Mouse (Mus musculus): ENCODE data around the gene Mpzl1. TPM values are rescaled to one million over a fixed set of nuclear protein-coding genes. Genes with fewer than 3 reads are reported as not detected.

Mpzl1 gene
- total RNA-seq, 1 experiment from 2014 or later: not detected

- no peak for ATAC-seq (replicated peaks; ENCODE audit: insufficient number of reproducible peaks, low FRiP score, low TSS enrichment, poor library complexity, severe bottlenecking)
These were observed 5.7 kb downstream of the Mpzl1 start for GRCm38 (mm10) chr1:165628603-165629002.

- no peak for ATAC-seq (replicated peaks; ENCODE audit: insufficient number of reproducible peaks, low FRiP score, low TSS enrichment, poor library complexity, severe bottlenecking)
These were observed 8.4 kb downstream of the Mpzl1 start for GRCm38 (mm10) chr1:165625896-165626295.

DNA sequence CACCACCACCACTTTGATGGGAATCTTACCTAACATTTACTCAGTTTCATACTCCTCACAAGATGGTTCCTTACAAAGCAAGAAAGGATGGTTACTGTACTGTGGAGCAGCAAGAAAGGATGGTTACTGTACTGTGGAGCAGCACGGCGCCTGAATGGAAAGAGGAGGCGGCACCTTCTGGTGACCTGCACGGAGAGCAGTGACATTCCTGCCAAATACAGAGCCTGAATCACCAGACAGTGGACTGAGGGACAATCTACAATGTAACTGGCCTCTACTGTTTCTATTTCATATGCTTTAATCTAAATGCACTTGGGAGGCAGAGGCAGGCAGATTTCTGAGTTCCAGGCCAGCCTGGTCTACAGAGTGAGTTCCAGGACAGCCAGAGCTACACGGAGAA is 9.3 kb downstream of the Mpzl1 start:
- no peak for ATAC-seq (replicated peaks; ENCODE audit: insufficient number of reproducible peaks, low FRiP score, low TSS enrichment, poor library complexity, severe bottlenecking)

DNA sequence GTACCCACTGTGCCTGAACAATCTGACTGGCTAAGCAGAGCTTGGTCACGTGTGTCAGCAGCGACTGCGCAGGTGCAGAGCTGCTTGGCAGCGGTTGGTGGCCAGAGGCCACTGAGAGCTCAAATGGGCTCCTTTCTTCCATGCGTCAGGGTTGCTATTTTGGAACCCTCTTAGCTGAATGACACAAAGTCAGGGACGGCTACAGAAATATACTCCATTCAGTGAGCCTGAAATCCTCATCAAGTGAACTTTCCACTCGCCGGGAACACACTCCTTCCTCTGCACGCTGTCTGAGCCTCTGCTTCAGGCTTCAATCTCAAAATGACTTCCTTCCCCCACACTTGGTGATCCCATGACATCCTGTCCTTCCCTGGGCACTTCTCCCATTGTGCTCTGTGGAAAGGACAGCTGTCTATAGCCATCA is 16.1 kb downstream of the Mpzl1 start:
- no peak for ATAC-seq (replicated peaks; ENCODE audit: insufficient number of reproducible peaks, low FRiP score, low TSS enrichment, poor library complexity, severe bottlenecking)

- ATAC-seq (replicated peaks; ENCODE audit: insufficient number of reproducible peaks, low FRiP score, low TSS enrichment, poor library complexity, severe bottlenecking): no peak
These were observed 17.0 kb downstream of the Mpzl1 start for GRCm38 (mm10) chr1:165617166-165617891.

GRCm38 (mm10) chr1:165616652-165617051 is 17.7 kb downstream of the Mpzl1 start:
- no peak for ATAC-seq (replicated peaks; ENCODE audit: insufficient number of reproducible peaks, low FRiP score, low TSS enrichment, poor library complexity, severe bottlenecking)

DNA sequence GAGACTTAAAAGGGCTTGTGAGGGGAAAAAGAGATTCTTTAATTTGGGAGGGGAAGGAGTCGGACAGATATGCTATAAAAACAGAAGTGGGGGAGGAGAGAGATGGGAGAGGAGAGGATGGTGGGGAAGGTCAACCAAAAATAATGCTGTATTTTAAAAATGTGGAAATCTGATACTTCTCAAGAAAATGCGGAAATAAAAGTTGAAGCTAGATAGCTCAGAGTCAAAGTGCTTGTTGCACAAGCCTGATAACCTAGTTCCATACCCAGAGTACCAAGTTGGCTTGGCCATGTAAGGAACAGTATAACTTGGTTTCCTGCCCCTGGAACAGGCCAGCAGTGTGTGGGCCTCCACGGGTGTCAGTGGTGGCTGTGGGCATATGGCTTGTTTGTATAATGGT is 19.5 kb downstream of the Mpzl1 start:
- ATAC-seq (replicated peaks; ENCODE audit: insufficient number of reproducible peaks, low FRiP score, low TSS enrichment, poor library complexity, severe bottlenecking): no peak

DNA sequence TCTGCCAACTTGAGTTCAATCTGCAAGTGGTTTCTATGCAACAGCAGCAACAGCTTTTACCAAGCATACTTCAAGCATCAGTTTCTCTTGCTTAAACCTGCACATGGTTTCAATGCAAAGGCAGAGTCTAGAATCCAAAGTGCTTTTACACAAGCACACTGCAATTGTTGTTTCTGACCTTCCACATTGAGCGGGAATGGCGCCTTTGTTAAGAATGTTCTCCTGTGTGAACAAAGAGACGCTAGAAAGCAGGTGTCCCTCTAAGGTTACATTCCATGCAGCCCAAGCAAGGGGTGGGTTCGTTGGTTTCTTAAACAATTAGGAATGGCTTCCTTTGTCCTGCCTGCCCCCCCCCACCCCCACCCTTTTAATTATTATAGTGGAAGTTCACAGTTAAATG is 20.4 kb downstream of the Mpzl1 start:
- no peak for ATAC-seq (replicated peaks; ENCODE audit: insufficient number of reproducible peaks, low FRiP score, low TSS enrichment, poor library complexity, severe bottlenecking)

GRCm38 (mm10) chr1:165612714-165613113 is 21.6 kb downstream of the Mpzl1 start:
- ATAC-seq (replicated peaks; ENCODE audit: insufficient number of reproducible peaks, low FRiP score, low TSS enrichment, poor library complexity, severe bottlenecking): no peak

GRCm38 (mm10) chr1:165610321-165610999 is 23.9 kb downstream of the Mpzl1 start:
- ATAC-seq (replicated peaks; ENCODE audit: insufficient number of reproducible peaks, low FRiP score, low TSS enrichment, poor library complexity, severe bottlenecking): no peak

GRCm38 (mm10) chr1:165609495-165610320 is 24.6 kb downstream of the Mpzl1 start:
- ATAC-seq (replicated peaks; ENCODE audit: insufficient number of reproducible peaks, low FRiP score, low TSS enrichment, poor library complexity, severe bottlenecking): no peak

DNA sequence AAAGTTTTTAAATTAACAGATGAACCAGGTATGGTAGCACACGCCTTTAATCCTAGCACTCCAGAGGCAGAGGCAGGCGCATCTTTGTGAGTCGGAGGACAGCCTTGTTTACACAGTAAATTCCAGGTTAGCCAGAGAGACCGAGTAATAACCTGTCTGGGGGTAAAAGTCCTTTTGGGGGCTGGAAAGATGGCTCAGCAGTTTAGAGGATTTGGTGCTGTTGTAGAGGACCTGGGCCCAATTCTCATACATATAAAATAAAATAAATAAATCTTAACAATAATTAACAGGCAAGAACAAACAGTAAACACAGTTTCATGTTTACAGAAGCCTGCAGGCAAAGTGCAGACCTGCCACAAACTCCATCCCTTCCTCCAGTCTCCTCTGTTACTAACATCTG is 25.4 kb downstream of the Mpzl1 start:
- ATAC-seq (replicated peaks; ENCODE audit: insufficient number of reproducible peaks, low FRiP score, low TSS enrichment, poor library complexity, severe bottlenecking): no peak

DNA sequence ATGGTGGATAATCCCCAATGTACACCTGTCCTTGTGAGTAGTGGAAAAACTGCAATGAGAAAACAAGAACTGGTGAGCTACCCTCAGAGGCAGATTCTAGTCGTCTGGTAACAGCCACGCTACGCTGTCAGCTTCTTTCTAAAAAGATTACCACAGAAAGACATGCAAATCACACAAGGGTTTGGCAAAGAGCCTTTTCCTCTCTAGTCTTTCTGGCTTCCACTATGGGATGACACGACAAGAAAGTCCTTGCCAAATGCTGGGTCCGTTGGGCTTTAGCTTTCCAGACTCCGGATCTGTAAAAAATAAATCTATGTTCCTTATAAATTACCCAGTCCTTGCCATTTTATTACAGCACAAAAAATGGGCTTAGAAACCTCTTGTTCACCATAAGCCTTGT is 28.6 kb downstream of the Mpzl1 start:
- no peak for ATAC-seq (replicated peaks; ENCODE audit: insufficient number of reproducible peaks, low FRiP score, low TSS enrichment, poor library complexity, severe bottlenecking)

- no peak for ATAC-seq (replicated peaks; ENCODE audit: insufficient number of reproducible peaks, low FRiP score, low TSS enrichment, poor library complexity, severe bottlenecking)
These were observed 29.2 kb downstream of the Mpzl1 start for GRCm38 (mm10) chr1:165605108-165605507.

DNA sequence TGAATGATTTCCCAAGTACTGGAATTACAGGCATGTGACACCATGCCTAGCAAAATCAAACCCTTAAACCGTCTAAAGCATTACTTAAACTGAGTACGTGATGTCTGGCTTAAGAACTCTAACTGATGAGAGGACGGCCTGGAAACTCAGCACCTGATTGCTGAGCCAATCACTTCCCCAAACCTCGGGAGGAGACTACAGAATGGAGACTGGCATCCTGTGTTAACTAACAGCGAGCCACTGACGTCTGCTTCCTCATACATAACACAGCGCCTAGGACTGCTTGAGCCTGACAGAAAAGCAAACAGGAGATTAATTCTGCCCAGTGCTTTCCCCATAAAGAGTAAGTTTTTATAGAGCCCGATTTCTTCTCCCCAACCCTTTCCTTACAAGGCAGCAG is 30.1 kb downstream of the Mpzl1 start:
- ATAC-seq (replicated peaks; ENCODE audit: insufficient number of reproducible peaks, low FRiP score, low TSS enrichment, poor library complexity, severe bottlenecking): no peak

DNA sequence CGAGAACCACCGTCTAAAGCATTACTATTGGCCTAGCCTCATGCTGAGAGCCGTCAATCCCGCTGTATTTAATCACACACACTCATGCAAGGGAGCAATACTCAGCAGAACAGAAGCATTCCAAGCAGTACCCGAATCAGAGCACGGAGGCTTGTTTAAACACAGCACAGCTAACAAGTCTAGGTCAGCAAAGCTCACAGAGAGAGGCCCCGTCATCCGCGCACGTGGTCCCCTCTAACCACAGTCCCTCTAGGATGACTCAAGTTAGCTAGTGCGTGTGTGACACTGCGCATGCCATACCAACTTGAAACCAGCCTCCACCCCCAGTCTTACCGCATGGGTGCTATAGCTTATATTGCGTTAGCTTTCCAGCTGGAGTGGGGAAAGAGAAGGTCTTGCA is 31.1 kb downstream of the Mpzl1 start:
- no peak for ATAC-seq (replicated peaks; ENCODE audit: insufficient number of reproducible peaks, low FRiP score, low TSS enrichment, poor library complexity, severe bottlenecking)

DNA sequence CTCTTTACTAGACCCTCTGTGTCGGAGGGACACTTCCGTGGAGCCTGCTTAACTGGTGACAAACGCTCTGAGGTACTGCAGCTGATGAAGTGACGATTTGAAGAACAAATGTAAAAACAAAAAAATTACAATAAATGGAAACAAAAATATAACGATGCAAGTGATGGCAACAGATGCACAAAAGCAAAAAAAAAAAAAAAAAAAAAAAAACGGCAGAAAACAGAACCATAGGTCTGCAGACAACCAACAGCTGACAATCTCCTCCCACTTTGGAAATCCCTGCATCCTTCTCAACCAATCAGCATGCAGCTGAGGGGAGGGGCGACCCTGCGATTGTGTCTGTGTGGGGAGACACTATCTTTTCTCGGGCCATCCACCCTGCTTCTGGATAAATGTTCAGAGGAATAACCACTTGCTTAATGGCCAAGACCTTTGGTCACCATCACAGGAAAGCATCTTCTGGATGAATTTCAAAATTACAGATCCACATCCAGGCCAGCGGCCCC is 32.5 kb downstream of the Mpzl1 start:
- ATAC-seq (replicated peaks; ENCODE audit: insufficient number of reproducible peaks, low FRiP score, low TSS enrichment, poor library complexity, severe bottlenecking): no peak

DNA sequence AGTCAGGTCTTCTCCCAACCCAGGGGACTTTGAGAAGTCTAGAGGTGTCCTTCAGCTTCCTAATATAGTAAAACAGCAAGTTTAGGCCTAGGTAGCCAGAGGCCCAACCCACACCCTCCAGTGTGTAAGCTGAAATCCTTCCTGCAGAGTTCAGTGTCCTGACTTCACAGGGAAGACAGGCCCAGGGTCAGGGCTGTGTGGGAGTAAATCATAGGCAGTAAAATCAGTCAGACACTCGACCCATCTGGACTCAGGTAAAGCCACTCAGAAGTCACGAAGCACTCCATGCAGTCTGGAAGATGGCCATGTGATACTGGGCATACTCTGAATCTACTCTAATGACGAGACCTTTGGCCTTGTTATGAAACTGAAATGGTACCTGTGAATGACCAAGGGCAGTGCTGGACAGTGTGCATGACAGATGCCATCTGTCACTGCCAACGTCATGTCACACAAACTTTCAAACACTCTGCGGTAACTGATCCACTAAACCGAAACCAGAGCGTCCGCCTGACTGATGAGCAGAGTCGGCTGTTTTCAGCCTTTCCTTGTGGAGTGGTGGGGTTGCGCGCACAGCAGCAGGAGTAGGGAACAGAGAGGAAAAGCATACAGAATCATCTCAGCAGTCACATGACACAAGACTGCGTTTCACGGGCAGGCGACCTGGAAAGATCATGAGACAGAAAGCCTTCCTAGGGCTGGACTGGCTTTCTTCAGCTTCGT is 39.5 kb downstream of the Mpzl1 start:
- ATAC-seq (replicated peaks; ENCODE audit: insufficient number of reproducible peaks, low FRiP score, low TSS enrichment, poor library complexity, severe bottlenecking): 0 out of 2 replicates have a peak, but pooled peaks have one; percentile 13

Data from monocyte, adult 5-6 weeks (primary cell).